Mouse (Mus musculus): ENCODE measurements around the gene Arhgef11. TPM values are rescaled to one million over a fixed set of nuclear protein-coding genes. Genes with fewer than 3 reads are reported as not detected.

Arhgef11 gene
- polyA plus RNA-seq (2012; ENCODE audit: low replicate concordance), result 2.0 and 3.4 TPM in 2 replicates

GRCm38 (mm10) chr3:87616957-87617810 lies at the start of gene Arhgef11:
TSS of gene Arhgef11 (plus strand) at chr3:87617559.

GRCm38 (mm10) chr3:87748431-87748830 lies 131.1 kb downstream of the Arhgef11 start, which contains the start of gene Lrrc71:
TSS of gene Lrrc71 (minus strand) at chr3:87748625.

Other genes starting within 250 kb of the Arhgef11 start
- gene Fcrl1, start 241.2 kb upstream of the Arhgef11 start, polyA plus RNA-seq (2012; ENCODE audit: low replicate concordance), result 2.4 and 13.5 TPM in 2 replicates
- gene Fcrl5, start 181.8 kb upstream of the Arhgef11 start, polyA plus RNA-seq (2012; ENCODE audit: low replicate concordance), result 0.09 TPM in 1 of 2 replicates, not detected in the other
- 7.1 and 16.5 TPM in 2 replicates for gene Etv3, start 92.2 kb upstream of the Arhgef11 start, polyA plus RNA-seq (2012; ENCODE audit: low replicate concordance)
- gene Lrrc71, start 131.1 kb downstream of the Arhgef11 start, polyA plus RNA-seq (2012; ENCODE audit: low replicate concordance), result 2.1 TPM in 1 of 2 replicates, not detected in the other
- 0.07 TPM in 1 of 2 replicates, not detected in the other for gene Ntrk1, start 177.6 kb downstream of the Arhgef11 start, polyA plus RNA-seq (2012; ENCODE audit: low replicate concordance)
- 0.07 and 0.25 TPM in 2 replicates for gene Insrr, start 179.4 kb downstream of the Arhgef11 start, polyA plus RNA-seq (2012; ENCODE audit: low replicate concordance)
- 27.1 and 31.2 TPM in 2 replicates for gene Pear1, start 206.7 kb downstream of the Arhgef11 start, polyA plus RNA-seq (2012; ENCODE audit: low replicate concordance)
- 5.7 and 12.1 TPM in 2 replicates for gene Sh2d2a, start 229.2 kb downstream of the Arhgef11 start, polyA plus RNA-seq (2012; ENCODE audit: low replicate concordance)